Mouse (Mus musculus) small intestine, adult 2 months (tissue): ENCODE data around the gene Olig3.

ENCODE experiments used
- CTCF ChIP-seq: fragments of 200-500 bp; IDR thresholded peaks from 2 replicates; pipeline ENCODE4 v1.5.1; 2012; ENCODE audit warnings: low read depth, mild to moderate bottlenecking, control low read depth, inconsistent platforms, low read length, moderate library complexity, mixed read lengths; ENCODE audit not compliant: insufficient replicate concordance, insufficient read length; ENCODE audit errors: extremely low read depth
- POLR2A ChIP-seq: fragments of 200-500 bp; IDR thresholded peaks from 2 replicates; pipeline ENCODE4 v1.6.1; 2012; ENCODE audit warnings: low read depth, mild to moderate bottlenecking, control low read depth, inconsistent platforms, low read length, moderate library complexity

DNA sequence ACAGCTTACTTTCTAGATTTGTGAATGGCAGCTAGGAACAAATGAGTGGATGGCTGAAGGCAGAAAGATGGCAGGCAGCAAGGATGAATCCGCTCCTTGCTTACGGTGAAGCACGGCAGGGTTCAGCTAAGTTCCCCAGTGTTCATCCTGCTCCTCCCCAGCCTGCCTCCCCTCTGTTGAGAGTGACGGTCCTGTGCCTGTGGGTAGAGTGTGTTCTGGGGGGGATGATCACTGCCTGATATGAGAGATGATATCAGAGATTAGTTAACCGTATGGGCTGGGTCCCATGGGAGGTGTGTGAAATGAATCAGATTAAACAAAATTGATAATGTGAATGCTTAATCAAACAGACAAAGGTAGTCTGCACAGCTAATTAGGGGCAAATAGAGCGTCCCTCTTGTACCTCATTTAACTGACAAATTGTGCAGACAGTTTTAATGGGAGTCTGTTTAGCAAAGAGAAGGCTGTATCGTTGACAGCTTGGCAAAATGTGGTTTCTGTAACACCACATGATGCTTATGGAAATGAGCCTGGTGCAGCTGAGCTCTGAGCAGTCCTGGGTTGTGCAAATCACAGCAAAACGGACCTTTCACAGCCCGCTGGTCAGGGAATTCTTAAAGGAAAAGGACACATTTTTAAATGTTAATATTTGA is 40.3 kb downstream of the Olig3 start:
- no peak for TF ChIP-seq CTCF
- no peak for TF ChIP-seq POLR2A
